Mouse (Mus musculus): ENCODE measurements around the gene Atp8b2.

The Atp8b2 gene

DNA sequence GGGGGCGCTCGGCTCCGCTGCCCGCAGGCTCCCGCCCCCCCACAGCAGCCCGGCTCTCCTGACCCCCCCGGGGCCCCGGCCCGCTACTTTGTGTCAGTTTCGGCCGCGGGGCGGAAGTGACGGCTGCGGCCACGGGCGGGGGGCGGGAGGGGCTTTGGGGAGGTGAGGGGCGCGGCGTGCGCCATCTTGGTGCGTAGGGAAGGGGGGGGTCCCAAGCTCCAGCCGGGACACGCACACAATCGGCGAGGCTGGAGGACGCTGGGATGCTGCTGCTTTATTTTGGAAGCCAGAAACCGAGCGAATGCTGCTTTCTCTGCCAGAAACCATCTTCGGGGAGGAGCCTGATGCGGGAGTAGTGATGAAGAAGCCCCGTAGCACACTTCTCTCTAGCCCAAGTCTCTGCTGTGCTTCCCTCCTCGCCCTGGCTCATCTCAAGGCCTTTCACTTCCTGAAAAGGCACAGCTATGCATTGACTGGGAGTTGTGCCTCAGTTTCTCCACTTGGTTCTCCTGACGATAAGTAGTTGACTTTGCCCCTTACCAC, at the start of gene Atp8b2:
Gene Atp8b2 (minus strand): TSS at position 288 of the 543 bp plus-strand sequence.
- peak; percentile 58 for DNase-seq

DNA sequence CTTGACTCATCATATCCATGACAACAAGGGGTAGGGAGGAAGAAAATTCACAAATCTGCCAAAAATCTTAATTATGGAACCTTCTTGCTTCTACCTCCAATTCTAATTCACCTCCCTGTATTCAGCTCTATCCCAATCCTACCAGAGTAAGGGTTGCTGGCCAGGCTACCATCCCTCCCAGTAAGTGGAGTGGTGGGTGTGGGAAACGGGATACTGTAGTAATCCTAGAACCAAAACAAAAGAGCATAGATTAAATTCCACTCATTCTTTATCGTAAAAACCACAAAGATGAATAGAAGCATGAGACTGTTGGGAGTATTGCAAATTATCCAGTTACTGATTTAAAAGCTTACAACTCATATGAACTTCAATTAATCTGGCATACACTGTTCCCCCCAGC, 47.0 kb upstream of the Atp8b2 start:
- no peak for DNase-seq

DNA sequence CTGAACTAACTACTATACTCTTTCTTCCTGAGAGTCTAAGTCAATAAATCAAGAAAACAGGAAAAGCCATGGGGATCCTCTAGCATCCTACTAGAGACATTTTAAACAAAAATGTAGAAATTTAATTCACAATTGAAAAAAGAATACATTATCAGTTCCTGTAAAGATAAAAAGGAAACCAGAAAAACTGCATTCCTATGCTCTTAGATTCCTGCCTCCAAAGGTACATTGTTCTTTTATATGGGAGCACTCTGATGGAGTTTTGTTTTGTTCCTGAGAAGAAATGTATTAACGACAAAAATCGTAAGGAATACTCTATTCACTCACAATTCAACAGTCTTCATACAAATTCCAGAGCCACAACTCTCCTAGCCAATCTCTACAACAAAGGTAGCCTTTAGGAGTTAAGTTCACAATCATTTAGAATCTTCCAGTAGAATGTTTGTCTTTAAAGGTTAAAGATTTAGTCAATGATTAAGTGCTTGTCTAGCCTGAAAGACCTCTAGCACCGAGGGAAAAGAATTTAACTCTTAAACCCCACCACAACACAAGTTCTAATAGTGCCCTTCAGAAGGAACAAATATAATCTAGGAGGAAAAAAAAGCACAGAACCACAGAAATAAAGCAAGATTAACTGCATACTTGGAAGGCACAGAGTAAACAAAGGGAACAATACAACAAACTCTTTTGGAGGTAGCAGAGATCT, 40.9 kb upstream of the Atp8b2 start:
- no peak for DNase-seq

DNA sequence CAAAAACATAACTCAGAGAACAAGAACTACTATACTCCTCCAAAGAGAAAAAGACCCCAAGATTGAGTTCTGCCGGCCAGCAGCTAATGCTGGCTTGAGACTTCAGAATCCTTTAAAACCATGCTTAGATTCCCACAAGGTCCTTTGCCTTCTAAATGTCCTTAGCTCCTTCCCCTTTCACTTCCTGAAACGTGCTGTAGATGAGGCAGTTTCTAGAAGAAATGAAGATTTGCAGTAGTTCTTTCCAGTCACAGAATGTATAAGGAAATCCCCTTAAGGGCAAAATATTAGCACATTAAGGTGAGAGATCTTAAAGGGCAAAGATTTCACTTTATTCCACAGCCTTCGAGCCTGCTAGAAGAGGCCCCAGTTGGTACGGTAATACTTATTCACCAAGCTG, 36.5 kb upstream of the Atp8b2 start:
- no peak for DNase-seq

DNA sequence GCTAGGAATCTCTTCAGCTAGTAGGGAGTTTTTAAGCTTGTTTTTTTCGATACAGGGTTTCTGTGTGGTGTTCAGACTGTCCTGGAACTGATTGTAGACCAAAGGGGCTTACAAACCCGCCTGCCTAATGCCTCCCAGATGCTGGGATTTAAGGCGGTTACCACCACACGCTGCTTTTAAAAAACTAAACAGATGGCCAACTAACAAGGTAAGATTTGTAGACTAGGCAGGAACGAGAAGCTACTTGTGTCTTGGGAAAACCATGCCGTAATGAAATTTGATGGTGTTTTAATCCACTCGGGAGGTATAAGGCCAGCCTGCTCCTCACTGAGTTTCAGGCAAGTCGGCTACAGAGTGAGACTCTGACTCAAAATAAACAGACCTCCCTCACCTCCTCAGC, 35.8 kb upstream of the Atp8b2 start:
- no peak for DNase-seq

DNA sequence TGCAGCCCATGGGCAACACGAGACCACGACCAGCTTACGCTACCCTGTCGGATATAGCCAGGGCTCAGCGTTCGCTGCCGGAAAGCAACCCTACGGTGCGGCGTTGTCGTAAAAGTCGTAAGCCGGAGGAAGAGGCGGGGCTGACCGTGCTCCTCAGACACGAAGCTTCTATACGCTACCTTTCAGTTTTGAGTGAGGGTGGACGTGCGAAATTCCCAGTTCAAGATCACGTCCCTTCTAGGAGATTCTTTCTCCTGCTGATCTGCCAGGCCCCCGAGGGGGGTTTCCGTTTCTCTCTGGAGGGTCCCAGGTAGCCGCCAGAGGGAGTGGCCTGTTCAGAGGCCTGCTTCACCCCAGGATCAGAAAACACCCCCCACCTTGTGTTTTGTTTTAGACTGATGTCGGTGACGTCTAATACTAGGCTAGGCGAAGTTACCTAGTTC, 35.3 kb upstream of the Atp8b2 start, which contains the start of gene Hax1:
Gene Hax1 (minus strand): TSS at position 169 of the 443 bp plus-strand sequence.
- DNase-seq = peak; percentile 94

DNA sequence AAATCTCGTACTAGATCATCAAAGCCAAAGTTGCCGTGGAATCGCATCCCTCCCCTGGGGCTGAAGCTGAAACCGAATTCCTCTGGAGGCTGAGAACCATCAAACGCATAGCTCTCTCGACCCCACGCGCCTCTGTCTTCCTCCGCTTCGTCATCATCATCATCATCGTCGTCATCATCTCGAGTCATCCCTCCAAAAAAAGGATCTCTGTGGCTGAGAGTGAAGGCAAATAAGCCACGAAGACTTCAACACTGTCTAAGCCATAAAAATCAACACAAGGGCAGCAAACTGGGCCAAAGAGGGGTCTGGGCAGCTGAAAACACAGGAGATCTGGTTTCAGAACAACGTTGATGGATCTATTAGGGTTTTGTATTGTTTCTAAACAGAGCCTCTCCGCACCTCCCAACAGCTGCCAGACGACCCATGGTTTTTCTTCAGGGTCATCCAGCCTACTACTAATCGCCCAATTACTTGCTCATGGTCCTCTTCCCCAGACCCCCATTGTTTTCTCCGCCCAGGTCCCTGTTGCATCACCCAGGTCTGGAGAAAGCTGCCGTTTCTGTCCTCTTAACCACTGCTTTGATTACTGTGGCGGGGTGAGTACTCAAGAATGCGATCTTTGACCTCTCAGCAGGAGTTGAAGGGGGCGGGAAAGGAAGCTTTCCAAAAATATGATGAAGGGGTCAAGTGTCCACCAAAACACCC, 34.6 kb upstream of the Atp8b2 start:
- peak; percentile 22 for DNase-seq

DNA sequence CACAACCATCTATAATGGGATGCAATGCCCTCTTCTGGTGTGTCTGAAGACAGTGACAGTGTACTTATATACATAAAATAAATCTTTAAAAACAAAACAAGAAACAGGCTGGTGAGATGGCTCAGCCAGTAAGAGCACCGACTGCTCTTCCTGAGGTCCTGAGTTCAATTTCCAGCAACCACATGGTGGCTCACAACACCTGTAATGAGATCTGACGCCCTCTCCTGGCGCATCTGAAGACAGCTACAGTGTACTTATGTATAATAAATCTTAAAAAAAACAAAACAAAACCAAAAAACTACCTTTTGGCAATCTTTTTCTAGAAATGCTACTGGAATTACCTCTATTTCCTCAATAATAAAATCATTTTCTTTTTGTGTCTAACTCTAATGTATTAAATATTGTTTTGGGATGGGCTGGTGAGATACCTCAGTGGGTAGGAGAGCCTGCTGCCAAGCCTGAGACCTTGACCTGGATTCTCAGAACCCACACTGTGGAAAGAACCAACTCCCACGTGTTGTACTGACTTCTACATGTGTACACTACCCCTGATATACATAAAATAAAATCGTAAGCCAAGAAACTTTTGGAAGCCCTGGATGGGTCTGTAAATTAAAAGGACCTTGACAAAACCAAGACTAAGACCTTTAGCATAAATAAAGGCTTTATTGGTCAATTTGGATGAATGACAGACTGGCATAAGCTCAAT, 31.7 kb upstream of the Atp8b2 start:
- DNase-seq = no peak

DNA sequence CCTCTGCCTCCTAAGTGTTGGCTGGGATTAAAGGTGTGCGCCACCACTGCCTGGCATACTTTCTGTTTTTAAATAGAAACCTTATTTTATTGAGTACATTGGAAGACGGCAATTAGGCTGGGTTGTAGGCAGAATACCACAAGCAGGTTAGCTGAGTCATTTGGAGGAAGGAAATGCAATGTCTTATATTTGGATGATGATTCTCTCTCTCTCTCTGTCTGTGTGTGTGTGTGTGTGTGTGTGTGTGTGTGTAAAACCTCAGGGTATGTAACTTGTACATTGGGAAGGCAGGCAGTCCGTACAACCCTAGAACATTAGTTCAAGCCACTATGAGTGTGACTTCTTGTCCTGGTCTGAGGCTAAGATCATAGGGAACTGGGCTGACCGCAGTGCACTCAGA, 24.5 kb upstream of the Atp8b2 start:
- no peak for DNase-seq

DNA sequence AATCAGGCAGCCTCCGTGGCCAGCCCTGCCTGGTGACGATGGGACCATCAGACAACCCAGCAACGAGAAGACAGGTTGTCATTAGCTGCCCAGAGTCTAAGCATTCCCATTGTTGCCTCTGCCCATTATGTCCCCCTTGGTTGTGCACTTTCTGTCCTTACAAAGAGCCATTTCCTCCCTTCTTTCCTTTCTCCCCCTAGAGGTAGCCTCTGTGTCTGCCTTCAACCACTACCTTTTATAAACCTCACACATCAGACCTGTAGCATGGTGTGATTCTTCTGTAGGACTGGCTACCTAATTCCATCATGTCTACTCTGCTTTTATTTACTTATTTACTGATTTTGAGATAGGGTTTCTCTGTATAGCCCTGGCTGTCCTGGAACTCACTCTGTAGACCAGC, 23.9 kb upstream of the Atp8b2 start:
- DNase-seq = no peak

DNA sequence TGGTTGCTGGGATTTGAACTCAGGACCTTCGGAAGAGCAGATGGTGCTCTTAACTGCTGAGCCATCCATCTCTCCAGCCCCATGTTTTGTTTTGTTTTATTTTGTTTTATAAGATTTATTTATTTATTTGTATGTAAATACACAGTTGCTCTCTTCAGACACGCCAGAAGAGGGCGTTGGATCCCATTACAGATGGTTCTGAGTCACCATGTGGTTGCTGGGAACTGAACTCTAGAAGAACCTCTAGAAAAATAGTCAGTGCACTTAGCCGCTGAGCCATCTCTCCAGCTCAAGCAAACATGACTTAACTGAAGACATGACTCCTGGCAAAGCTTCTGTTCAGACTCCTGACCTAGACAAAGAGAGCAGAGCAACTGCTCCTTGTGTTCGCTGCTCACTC, 19.1 kb upstream of the Atp8b2 start:
- no peak for DNase-seq

DNA sequence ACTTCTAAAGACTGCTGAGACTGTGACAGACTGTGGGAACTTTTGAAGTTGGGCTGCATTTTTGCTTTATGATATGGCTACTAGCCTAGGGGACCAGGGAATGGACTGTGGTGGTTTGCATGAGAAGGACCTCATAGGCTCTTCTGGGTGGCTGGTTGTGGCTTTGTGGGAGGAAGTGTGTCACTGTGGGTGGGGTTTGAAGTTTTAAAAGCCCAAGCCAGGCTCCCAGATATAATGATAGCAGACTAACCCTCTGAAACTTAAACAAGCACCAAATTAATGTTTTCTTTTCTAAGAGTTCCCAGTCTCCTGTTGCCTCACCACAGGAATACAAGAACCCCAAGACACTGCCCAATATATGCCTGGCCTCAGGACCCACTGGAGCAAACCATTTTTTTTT, 13.6 kb upstream of the Atp8b2 start:
- DNase-seq = no peak

DNA sequence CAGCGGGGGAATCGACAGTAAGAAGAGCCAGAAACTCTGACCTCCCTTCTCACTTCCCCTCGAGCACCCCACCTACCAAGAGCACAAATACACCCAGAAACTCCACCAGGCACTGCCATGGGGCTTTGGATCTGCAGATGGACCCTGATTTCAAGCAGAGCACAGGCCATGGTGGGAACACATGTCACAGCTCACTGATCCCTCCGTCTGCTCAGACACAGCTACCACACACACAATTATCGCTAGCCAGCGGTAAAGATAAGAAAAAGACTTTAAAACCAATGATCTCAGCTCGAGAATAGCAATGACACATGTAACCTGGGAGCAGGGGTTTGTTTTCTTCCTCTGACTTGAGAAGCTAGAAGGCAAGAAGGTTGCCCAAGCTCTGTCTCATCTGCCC, 5.2 kb upstream of the Atp8b2 start:
- no peak for DNase-seq

DNA sequence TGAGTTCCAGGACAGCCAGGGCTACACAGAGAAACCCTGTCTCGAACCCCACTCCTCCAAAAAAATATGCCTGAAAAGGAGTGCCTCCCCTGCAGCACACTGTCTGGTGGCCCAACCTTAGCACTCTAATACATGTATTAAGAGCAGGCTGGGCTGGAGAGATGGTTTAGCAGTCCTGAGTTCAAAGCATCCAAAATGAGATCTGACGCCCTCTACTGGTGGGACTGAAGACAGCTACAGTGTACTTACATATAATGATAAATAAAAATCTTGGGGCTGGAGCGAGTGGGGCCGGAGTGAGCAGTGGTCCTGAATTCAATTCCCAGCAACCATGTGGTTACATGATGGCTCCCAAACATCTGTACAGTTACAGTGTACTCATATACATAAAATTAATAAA, 3.6 kb upstream of the Atp8b2 start:
- peak; percentile 20 for DNase-seq

DNA sequence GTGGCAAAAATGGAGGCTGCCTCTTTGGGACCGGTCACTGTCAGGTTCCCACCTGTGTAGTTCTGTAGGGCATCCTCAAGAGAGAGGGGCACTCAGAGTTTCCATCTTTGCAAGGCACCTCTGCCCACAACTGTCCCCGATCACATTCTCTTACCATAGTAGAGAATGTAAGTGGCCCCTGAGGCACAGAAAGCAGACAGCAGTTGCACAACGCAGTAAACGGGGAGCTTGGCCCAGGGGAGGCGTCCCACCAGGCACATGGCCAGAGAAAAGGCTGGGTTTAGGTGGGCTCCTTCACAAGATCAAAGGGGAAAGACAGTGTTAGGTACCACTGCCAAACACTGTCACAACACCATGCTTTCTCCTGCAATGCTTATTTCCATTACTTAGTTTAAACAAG, 2.7 kb upstream of the Atp8b2 start:
- no peak for DNase-seq

DNA sequence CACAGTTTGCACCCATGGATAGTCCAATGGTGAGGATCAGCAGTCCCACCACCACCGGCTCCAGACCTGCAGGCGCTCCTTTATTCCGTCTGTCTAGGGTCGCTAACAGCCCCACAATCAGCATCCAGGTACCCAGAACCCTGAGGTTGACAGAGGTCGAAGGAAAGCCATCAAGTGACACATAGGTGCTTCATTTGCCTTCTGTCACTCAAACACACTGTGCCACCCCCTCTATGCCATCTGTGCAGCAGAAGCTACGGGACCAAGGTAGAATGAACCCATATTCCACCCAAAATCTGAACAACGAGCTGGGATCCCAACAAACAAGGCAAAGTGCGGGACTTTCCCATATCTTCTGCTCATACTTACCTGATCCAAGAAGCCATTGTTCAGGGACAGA, 2.2 kb upstream of the Atp8b2 start:
- no peak for DNase-seq

DNA sequence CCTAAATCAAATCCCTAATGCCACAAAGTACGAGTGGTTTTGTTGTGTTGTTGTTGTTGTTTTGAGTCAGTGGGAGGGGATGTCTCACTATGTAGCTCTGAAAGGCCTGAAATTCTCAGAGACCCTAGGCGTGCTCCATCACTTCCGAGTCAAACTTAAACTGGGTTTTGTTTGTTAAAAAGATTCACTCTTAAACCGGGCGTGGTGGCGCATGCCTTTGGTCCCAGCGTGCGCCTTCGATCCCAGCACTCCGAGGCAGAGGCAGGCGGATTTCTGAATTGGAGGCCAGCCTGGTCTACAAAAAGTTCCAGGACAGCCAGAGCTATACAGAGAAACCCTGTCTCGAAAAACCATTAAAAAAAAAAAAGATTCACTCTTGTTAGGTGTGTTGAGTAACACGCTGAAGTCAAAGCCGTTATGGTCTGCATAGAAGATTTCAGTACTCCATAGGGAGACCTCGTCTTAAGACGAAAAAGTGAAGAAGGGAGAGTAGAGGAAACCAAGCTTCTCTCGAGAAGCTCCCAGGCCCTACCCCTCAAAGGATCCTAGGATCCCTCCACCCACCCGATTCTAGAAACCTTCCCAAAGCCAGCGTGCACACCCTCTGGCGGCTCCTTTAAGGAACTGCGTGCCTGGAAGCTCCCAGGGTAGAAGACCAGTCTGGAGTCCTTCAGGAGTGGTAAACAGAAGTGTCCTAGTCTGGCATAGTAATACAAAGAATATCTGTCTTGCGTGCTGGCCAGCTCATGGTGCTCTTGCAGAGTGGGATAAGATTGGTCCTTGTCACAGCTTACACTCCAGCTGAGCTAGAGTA, 825 bp upstream of the Atp8b2 start:
- peak; percentile 51 for DNase-seq

DNA sequence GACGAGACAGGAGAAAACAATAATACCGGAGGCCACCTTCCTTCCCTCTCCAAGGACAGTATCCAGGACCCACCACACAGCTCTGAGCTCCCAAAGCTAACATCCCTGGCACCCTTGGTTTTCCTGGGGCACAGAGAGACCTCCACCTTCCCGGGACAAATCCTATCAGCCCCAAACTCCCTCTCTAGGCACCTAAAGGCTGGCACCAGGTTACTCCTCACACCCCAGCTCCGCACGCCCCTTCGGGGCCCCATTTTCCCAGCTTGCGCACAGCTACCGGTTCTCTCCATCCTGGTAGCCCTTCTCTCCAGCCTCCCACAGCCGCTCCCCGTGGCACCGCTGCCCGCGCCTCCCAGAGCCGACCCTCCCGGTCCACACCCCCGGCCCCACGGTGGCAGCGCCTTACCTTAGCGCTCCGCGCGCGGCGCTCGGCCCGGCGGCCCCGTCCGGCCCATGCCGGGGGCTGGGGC, 522 bp downstream of the Atp8b2 start:
- no peak for DNase-seq

DNA sequence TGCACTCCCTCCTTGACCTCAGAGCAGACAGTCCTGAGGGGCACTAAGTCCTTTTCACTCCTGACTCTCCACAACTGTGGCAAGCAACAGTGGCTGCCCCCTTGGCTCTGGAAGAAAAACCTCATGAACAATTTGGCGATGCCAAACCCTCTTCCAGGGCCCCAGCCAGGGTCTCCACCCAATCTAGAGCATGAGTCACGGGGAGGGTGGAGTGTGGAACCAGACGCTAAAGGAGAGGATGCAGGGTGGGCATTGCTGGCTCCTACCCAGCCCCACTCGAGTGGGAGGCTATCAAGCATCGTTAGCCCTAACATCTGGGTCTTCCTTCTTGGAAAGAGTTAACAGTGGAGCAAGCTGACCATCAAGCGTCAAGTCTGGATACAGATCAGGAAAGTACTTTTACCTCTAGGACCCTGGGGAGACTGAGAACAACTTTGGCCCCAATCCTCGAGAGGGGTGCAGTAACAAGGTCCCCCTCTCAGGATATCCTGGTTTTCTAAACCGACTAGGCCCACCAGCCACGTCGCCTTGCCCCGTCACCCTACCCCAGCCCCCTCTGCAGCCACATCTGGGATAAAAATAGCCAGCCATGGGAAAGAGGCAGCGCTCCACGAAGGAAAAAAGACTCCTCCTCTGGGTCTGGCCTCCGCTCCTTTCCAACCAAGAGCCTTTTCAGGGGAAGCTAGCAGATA, 1.1 kb downstream of the Atp8b2 start:
- DNase-seq = no peak

DNA sequence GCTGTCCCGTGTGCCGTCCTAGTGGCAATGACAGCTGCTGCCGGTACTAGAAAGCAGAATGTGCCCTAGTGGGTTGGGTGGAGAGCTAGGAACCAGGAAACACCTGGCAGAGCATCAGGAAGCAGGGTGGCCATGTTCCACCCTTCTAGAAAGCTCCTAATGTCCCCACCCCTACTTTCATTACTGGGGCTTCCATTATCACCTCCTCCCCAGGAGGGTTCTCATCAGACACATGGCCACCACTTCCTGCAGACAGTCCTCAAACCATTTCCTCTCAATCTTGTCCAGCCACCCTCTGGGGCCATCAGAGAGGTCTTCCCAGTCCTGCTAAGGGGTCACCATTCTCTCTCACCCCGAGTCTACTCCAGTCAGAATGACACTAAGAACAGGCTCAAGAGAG, 1.9 kb downstream of the Atp8b2 start:
- DNase-seq = no peak

DNA sequence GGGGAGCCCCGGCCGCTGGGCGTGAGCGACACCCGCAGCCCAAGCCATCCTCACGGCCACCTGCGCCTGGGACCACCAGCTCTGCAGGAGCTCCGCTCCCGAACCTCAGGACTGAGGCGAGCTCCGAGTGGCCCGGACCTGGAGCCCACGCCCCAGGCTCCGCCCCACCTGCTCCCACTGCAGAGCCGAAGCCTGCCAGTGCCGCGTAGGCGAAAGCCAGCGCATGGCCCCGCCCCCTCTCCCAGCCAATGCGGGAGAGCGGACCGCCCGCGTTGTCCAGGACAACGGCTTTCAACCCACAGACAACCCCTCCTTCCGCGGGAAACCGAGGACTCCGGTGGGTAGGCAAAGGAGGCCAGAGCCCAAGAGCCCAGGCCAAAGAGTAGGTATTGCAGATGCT, 2.8 kb downstream of the Atp8b2 start:
- peak; percentile 87 for DNase-seq

DNA sequence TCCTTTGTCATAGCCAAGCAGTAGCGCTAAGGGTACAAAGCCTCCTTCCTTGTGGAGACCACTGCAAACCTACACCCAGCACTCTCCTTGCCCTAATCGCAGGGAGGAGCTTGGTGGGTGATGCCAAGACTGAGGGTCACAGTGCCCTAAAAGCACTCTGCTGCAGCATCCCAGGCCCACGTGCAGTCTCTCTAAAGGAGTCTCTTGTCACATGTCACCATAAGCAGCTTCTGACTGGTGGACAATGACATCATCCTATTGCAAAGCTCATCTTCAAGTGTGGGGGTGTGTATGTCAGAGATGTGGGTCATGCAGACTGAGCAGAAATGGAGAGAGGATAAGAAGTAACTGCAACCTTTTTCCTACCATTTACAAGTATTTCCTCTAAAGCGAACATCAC, 3.9 kb downstream of the Atp8b2 start:
- DNase-seq = no peak
